Mouse (Mus musculus) intestine, embryonic 16.5 days (tissue): Measurements from ENCODE around the gene Map3k4. TPM values are rescaled to one million over a fixed set of nuclear protein-coding genes. Genes with fewer than 3 reads are reported as not detected.
A peak's percentile ranks its signal among the peaks of the same experiment; 100 is the strongest.

Experiments
- ATAC-seq: fragments of 200-750 bp; cut with Nextera tagmentation; 2 replicates; pipeline ENCODE4 v1.8.0; 2017; ENCODE audit warnings: moderate TSS enrichment, moderate library complexity
- H3K27ac ChIP-seq: fragments of 300-500 bp; sonication (generic); 2 replicates; pipeline ENCODE4 v1.5.1; 2014; ENCODE audit warnings: mild to moderate bottlenecking, low read length
- H3K27me3 ChIP-seq: fragments of 300-500 bp; sonication (generic); replicated peaks from 2 replicates; pipeline ENCODE4 v1.6.1; 2014; ENCODE audit warnings: low read length, control low read depth, mixed read lengths; ENCODE audit not compliant: control insufficient read depth, insufficient read depth
- H3K36me3 ChIP-seq: fragments of 300-500 bp; sonication (generic); 2 replicates; pipeline ENCODE4 v1.6.1; 2014; ENCODE audit warnings: low read length, control low read depth; ENCODE audit not compliant: control insufficient read depth, insufficient read depth
- H3K4me1 ChIP-seq: fragments of 300-500 bp; sonication (generic); 2 replicates; pipeline ENCODE4 v1.6.1; 2014; ENCODE audit warnings: low read length, control low read depth, mixed read lengths; ENCODE audit not compliant: control insufficient read depth, insufficient read depth
- H3K4me2 ChIP-seq: fragments of 300-500 bp; sonication (generic); 2 replicates; pipeline ENCODE4 v1.6.1; 2014; ENCODE audit warnings: low read depth, low read length, control low read depth
- H3K4me3 ChIP-seq: fragments of 300-500 bp; sonication (generic); 2 replicates; pipeline ENCODE4 v1.5.1; 2014; ENCODE audit warnings: mild to moderate bottlenecking, low read length
- H3K9ac ChIP-seq: fragments of 300-500 bp; sonication (generic); 2 replicates; pipeline ENCODE4 v1.6.1; 2014; ENCODE audit warnings: low read depth, low read length
- H3K9me3 ChIP-seq: fragments of 300-500 bp; sonication (generic); 2 replicates; pipeline ENCODE4 v1.6.1; 2016; ENCODE audit warnings: low read length, control low read depth; ENCODE audit not compliant: control insufficient read depth
- WGBS: fragments of 180-500 bp; shearing (Covaris S2); extraction: QIAGEN DNeasy Blood & Tissue Kit; methylation state at CpG from one replicate; pipeline ENCODE4 v1.1.7; 2014; 5-methylcytosine and 5-hydroxymethylcytosine counted together
- polyA plus RNA-seq: library from polyadenylated mRNA; unstranded; fragments of >200 nt; fragmentation: Nextera tagmentation; extraction: Ambion mirVana; gene quantifications from 2 replicates; pipeline ENCODE4 v1.2.1, GENCODE M21; 2015

The Map3k4 gene
- polyA plus RNA-seq, 1 experiment from 2014 or later, result 28.3 TPM

GRCm38 (mm10) chr17:12278073-12278472, 40.5 kb downstream of the Map3k4 start:
- no peak overlapping the region for H3K4me3 ChIP-seq
- peaks cover 5% of the 10 kb centered on the region; the same call in 1 of the 2 replicates for H3K36me3 ChIP-seq
- no peak overlapping the region for H3K4me2 ChIP-seq
- no peaks in the 10 kb centered on the region for H3K27me3 ChIP-seq
- no peak overlapping the region for H3K27ac ChIP-seq
- H3K9ac ChIP-seq, result no peak overlapping the region
- 0 out of 2 replicates have a peak, but pooled peaks cover 5% of the 10 kb centered on the region for H3K4me1 ChIP-seq
- WGBS, result 78% methylated on average over 5 of the region's 5 CpGs
- peaks cover 3% of the 10 kb centered on the region; the same call in 1 of the 2 replicates for H3K9me3 ChIP-seq
- no peak for ATAC-seq

DNA sequence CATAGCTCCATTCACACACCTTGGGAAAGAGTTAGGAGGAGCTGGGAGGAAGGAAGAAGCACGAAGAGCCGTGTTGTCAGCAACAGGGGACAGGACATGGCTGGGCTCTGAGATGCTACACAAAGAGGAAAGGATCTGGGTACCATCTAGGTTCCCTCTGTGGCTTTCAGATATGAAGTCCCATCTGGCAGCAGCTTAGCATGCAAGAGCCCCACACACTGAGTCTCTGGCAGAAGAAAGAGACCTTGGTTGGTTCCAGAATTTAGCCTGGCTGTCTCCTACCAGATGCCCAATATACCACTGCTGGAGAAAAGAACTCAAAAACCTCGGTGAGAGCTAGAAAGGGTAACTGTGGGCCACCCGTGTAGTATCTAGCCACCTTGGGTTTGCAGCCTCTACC, 41.3 kb downstream of the Map3k4 start:
- Histone ChIP-seq H3K27me3 (no peaks in the 10 kb centered on the region), H3K4me2 (no peak overlapping the region), H3K36me3 (peaks cover 5% of the 10 kb centered on the region; the same call in 1 of the 2 replicates), H3K4me1 (0 out of 2 replicates have a peak, but pooled peaks cover 5% of the 10 kb centered on the region), H3K4me3 (no peak overlapping the region), H3K27ac (no peak overlapping the region), H3K9ac (no peak overlapping the region), H3K9me3 (no peaks in the 10 kb centered on the region)
- no peak for ATAC-seq
- WGBS, result 79% methylated on average over 4 of the region's 4 CpGs

DNA sequence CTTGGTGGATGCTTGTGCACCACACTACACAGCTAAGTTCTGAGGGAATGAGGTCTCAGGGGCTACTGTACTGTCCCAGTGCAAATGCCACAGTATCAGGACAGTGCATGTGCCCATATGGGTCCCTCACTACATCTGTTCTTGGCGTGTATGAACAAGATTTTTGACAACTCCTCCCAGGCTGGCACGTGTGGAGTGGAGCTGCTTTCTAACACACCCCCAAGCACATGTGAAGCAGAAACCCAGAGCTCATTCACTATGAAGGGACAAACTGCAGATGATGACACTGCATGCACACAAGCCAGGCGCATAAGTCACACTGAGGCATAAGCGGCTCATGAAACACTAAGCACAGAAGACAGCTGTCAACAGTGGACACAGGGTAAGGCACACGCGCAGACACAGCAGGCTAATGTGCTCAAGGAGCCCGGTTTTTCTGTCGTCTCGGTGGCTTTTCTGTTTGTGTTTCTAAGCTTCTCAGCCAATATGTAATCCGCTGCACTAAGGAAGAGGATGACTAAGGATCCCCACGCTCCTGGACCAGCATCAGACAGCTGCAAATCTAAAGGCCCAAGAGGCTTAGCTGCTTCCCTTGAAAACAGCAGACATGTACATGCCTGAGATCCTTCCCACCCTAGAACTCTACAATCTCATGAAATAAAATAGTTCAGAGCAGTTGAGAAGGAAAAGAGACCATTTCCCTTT, 41.9 kb downstream of the Map3k4 start:
- Histone ChIP-seq H3K4me3 (no peak overlapping the region), H3K4me2 (no peak overlapping the region), H3K4me1 (0 out of 2 replicates have a peak, but pooled peaks cover 5% of the 10 kb centered on the region), H3K27me3 (no peaks in the 10 kb centered on the region), H3K36me3 (peaks cover 8% of the 10 kb centered on the region; the same call in 1 of the 2 replicates), H3K9ac (no peak overlapping the region), H3K27ac (no peak overlapping the region), H3K9me3 (no peaks in the 10 kb centered on the region)
- WGBS, result 90% methylated on average over 11 of the region's 11 CpGs
- no peak for ATAC-seq

DNA sequence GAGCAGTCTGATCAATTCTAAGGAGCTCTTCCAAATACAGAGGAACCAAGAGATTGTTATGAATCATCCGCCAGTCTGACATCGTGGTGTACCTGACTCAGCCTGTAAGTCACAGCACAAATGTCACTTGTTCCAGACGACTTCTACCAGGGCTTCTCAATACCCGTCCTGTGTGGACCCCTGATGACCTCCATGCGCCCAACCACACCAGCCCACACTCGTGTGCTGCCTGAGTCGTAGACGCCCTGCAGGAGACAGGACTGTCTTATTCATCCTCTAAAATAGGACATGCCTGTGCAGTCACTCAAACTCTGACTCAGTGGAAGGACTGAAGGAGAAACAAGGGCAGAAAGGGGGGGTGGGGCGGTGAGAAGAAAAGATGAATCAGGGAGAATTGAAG, 42.8 kb downstream of the Map3k4 start:
- ATAC-seq, result no peak
- Histone ChIP-seq H3K4me3 (no peak overlapping the region), H3K36me3 (peaks cover 17% of the 10 kb centered on the region)

DNA sequence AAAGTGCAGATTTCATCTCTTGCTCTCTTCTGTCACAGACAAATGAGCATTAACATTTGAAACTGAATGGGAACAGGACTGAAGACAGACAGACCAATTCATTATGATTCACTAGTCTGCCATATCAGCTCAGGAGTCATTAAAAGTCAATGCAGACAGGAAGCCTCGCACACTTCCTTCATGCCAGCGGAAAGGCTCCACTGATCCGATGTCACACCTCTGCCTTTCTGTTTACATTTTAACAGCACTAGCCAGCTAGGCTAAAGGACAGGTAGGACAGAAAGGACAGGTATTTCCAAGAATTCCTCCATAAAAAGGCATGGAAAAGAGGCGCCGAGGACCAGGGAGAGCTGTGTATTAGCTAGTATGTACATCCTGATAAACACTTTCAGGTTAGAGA, 45.6 kb downstream of the Map3k4 start:
- no peak overlapping the region for H3K4me3 ChIP-seq
- H3K36me3 ChIP-seq, result peaks cover 19% of the 10 kb centered on the region
- ATAC-seq, result peak; percentile 44
- H3K27me3 ChIP-seq, result no peaks in the 10 kb centered on the region
- no peak overlapping the region for H3K27ac ChIP-seq
- 52% methylated on average over 5 of the region's 5 CpGs for WGBS
- H3K9me3 ChIP-seq, result no peaks in the 10 kb centered on the region
- no peak overlapping the region for H3K4me2 ChIP-seq
- H3K9ac ChIP-seq, result no peak overlapping the region
- H3K4me1 ChIP-seq, result 0 out of 2 replicates have a peak, but pooled peaks cover 2% of the 10 kb centered on the region

More for the DNA sequence above, 42.8 kb downstream of the Map3k4 start:
- 83% methylated on average over 9 of the region's 9 CpGs for WGBS
- H3K9me3 ChIP-seq, result no peaks in the 10 kb centered on the region
- no peak overlapping the region for H3K4me2 ChIP-seq
- no peaks in the 10 kb centered on the region for H3K27me3 ChIP-seq
- 0 out of 2 replicates have a peak, but pooled peaks cover 5% of the 10 kb centered on the region for H3K4me1 ChIP-seq
- H3K9ac ChIP-seq, result no peak overlapping the region
- no peak overlapping the region for H3K27ac ChIP-seq

DNA sequence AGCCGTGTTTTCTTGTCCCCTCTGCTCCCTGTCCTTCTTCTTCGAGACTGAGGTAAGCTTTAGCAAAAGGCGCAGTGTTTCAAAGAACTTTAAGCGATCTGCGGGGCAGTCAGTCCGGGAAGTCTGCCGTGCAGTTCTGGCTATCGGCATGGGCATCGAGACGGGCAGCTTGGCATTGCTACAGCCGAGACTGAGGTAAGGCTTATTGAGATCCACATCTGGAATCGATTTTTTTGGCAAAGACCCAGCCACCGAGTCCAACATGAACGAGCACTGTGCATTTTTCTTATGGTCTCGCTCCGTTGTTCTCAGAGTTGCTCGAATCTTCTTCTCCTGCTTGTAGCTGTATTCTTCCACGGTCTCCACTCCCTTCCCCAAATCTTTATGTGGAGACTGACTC, 46.8 kb downstream of the Map3k4 start:
- no peaks in the 10 kb centered on the region for H3K9me3 ChIP-seq
- H3K27ac ChIP-seq, result no peak overlapping the region
- H3K9ac ChIP-seq, result no peak overlapping the region
- H3K27me3 ChIP-seq, result no peaks in the 10 kb centered on the region
- no peak for ATAC-seq
- H3K4me3 ChIP-seq, result no peak overlapping the region
- WGBS, result 96% methylated on average over 18 of the region's 18 CpGs
- H3K36me3 ChIP-seq, result peaks cover 19% of the 10 kb centered on the region
- peaks cover 3% of the 10 kb centered on the region; the same call in 1 of the 2 replicates for H3K4me1 ChIP-seq
- no peak overlapping the region for H3K4me2 ChIP-seq

GRCm38 (mm10) chr17:12268538-12268937, 50.1 kb downstream of the Map3k4 start:
- no peak overlapping the region for H3K9ac ChIP-seq
- 84% methylated on average over 10 of the region's 10 CpGs for WGBS
- peaks cover 14% of the 10 kb centered on the region for H3K36me3 ChIP-seq
- H3K27ac ChIP-seq, result no peak overlapping the region
- no peak for ATAC-seq
- H3K4me2 ChIP-seq, result no peak overlapping the region
- H3K4me3 ChIP-seq, result no peak overlapping the region
- H3K9me3 ChIP-seq, result no peaks in the 10 kb centered on the region
- peaks cover 13% of the 10 kb centered on the region; the same call in 1 of the 2 replicates for H3K4me1 ChIP-seq
- no peaks in the 10 kb centered on the region for H3K27me3 ChIP-seq

DNA sequence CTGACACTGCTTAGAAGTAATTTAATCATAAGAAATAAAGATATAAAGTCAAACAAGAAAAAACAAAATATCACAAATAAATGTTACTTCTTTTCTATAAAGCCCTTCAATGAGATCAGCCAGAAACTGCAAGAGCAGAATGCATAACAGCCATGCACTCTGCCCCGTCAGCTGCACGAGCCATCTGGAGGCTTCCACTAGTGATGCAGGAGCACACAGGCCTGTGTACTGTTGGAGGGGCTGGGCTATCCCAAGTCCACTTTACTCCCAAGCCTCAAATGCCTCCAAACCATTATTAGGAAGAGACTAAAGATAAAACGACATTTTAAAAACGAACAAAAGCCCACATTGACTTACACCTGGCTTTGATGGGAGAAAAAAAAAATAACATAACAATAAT, 50.5 kb downstream of the Map3k4 start:
- Histone ChIP-seq H3K27me3 (no peaks in the 10 kb centered on the region), H3K9ac (no peak overlapping the region), H3K4me3 (no peak overlapping the region), H3K4me2 (no peak overlapping the region), H3K27ac (no peak overlapping the region), H3K4me1 (peaks cover 10% of the 10 kb centered on the region; the same call in 1 of the 2 replicates), H3K9me3 (no peaks in the 10 kb centered on the region), H3K36me3 (peaks cover 14% of the 10 kb centered on the region)
- 81% methylated on average over 4 of the region's 4 CpGs for WGBS
- ATAC-seq, result no peak

- H3K36me3 ChIP-seq, result peaks cover 6% of the 10 kb centered on the region
- H3K27ac ChIP-seq, result no peak overlapping the region
- no peaks in the 10 kb centered on the region for H3K9me3 ChIP-seq
- no peak overlapping the region for H3K9ac ChIP-seq
- no peaks in the 10 kb centered on the region for H3K27me3 ChIP-seq
- ATAC-seq, result peak; percentile 77
- no peak overlapping the region for H3K4me2 ChIP-seq
- H3K4me3 ChIP-seq, result no peak overlapping the region
- peaks cover 10% of the 10 kb centered on the region; the same call in 1 of the 2 replicates for H3K4me1 ChIP-seq
- 63% methylated on average over 21 of the region's 21 CpGs for WGBS
These were observed 52.3 kb downstream of the Map3k4 start for GRCm38 (mm10) chr17:12265969-12266925.
